Mouse (Mus musculus) small intestine, adult 2 months (tissue): ENCODE measurements around the gene Tnrc6a. TPM values are rescaled to one million over a fixed set of nuclear protein-coding genes. Genes with fewer than 3 reads are reported as not detected.

Experiments used
- H3K27ac ChIP-seq: fragments of 200-500 bp; 2 replicates; pipeline ENCODE4 v1.5.1; 2012; ENCODE audit warnings: low read depth, low read length, control low read depth, inconsistent platforms; ENCODE audit not compliant: insufficient read depth
- H3K27me3 ChIP-seq: fragments of 200-500 bp; 2 replicates; pipeline ENCODE4 v1.6.1; 2012; ENCODE audit warnings: mild to moderate bottlenecking, moderate library complexity, low read length, inconsistent platforms; ENCODE audit not compliant: control insufficient read depth, insufficient read depth
- H3K36me3 ChIP-seq: fragments of 200-500 bp; 2 replicates; pipeline ENCODE4 v1.6.1; 2012; ENCODE audit warnings: mild to moderate bottlenecking, low read length, control low read depth, inconsistent platforms; ENCODE audit not compliant: control insufficient read depth, insufficient read depth
- H3K4me1 ChIP-seq: fragments of 200-500 bp; 2 replicates; pipeline ENCODE4 v1.6.1; 2012; ENCODE audit warnings: low read length, inconsistent platforms, mixed read lengths; ENCODE audit not compliant: control insufficient read depth, insufficient read depth, insufficient read length
- H3K4me3 ChIP-seq: fragments of 200-500 bp; 2 replicates; pipeline ENCODE4 v1.5.1; 2012; ENCODE audit warnings: low read depth, mild to moderate bottlenecking, control low read depth, inconsistent platforms, low read length, moderate library complexity
- CTCF ChIP-seq: fragments of 200-500 bp; IDR thresholded peaks from 2 replicates; pipeline ENCODE4 v1.5.1; 2012; ENCODE audit warnings: low read depth, mild to moderate bottlenecking, control low read depth, inconsistent platforms, low read length, moderate library complexity, mixed read lengths; ENCODE audit not compliant: insufficient replicate concordance, insufficient read length; ENCODE audit errors: extremely low read depth
- POLR2A ChIP-seq: fragments of 200-500 bp; IDR thresholded peaks from 2 replicates; pipeline ENCODE4 v1.6.1; 2012; ENCODE audit warnings: low read depth, mild to moderate bottlenecking, control low read depth, inconsistent platforms, low read length, moderate library complexity
- WGBS: fragments of 180-500 bp; shearing (Covaris S2); methylation state at CpG from one replicate; pipeline ENCODE4 v1.1.7; 2018; 5-methylcytosine and 5-hydroxymethylcytosine counted together
- polyA plus RNA-seq: library from polyadenylated mRNA; depleted of rRNA; stranded (reverse); fragments of >200 nt; gene quantifications from 2 replicates; pipeline ENCODE4 v1.2.3, GENCODE M21; 2012

Gene Tnrc6a
- polyA plus RNA-seq, 1 experiment: 33.7 TPM

DNA sequence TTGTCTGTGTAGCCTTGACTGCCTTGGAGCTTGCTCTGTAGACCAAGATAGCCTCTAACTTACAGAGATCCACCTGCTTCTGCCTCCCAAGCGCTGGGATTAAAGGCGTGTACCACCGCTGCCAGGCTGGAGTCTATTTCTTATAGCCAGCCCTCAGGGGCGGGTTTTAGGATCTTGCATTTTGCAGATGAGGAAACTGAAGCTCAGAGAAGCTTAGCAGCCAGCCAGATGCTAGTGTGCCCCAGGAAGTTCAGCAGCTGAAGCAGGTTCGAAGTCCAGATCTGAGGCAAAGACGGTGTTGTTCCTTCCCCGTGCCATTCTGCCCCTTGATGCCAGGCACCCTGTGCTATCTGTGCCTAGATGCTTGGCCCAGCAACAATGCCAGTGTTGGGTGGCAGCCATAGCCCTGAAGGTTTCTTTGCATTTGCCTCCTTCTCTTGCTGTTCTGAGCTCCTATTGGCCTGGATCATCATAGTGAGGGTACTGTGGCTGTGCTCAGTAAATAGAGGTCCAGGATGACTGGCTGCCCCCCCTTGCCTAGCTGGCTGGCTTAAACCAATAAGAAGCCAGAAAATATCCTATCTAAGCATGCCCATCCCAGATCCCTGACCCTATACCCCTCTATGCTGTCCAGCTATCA is 14.2 kb upstream of the Tnrc6a start:
- Histone ChIP-seq H3K36me3 (no peaks in the 10 kb centered on the region), H3K27ac (peak overlapping the region; percentile 58), H3K4me3 (no peak overlapping the region), H3K27me3 (no peaks in the 10 kb centered on the region), H3K4me1 (peaks cover 15% of the 10 kb centered on the region; the same call in 1 of the 2 replicates)
- 36% methylated on average over 7 of the region's 7 CpGs for WGBS
- TF ChIP-seq CTCF (no peak), POLR2A (no peak)

- Histone ChIP-seq H3K36me3 (no peaks in the 10 kb centered on the region), H3K27ac (peak overlapping the region; percentile 76), H3K27me3 (no peaks in the 10 kb centered on the region), H3K4me3 (no peak overlapping the region), H3K4me1 (peaks cover 15% of the 10 kb centered on the region; the same call in 1 of the 2 replicates)
- TF ChIP-seq POLR2A: no peak
- TF ChIP-seq CTCF: no peak
- WGBS: 73% methylated on average over 3 of the region's 3 CpGs
Measured at GRCm38 (mm10) chr7:123110135-123110534, 13.6 kb upstream of the Tnrc6a start.

DNA sequence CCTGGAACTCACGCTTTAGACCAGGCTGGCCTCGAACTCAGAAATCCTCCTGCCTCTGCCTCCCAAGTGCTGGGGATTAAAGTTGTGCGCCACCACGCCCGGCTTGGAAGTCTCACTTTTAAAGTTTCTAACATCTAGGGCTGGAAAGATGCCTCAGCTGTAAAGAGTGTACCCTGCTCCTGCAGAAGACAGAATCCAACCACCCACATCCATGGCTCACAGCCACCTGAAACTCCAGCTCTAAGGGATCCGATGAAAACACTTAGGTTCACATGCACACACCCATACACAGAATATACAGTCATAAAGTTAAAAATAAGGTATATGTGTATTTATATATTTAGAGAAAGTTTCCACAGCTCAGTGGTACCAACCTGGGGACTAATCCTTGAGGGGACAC is 10.1 kb upstream of the Tnrc6a start:
- H3K36me3 ChIP-seq: no peaks in the 10 kb centered on the region
- TF ChIP-seq CTCF (no peak), POLR2A (no peak)
- peaks cover 10% of the 10 kb centered on the region; the same call in 1 of the 2 replicates for H3K4me1 ChIP-seq
- H3K4me3 ChIP-seq: no peak overlapping the region
- H3K27ac ChIP-seq: no peak overlapping the region
- H3K27me3 ChIP-seq: no peaks in the 10 kb centered on the region
- 96% methylated on average over 6 of the region's 6 CpGs for WGBS

DNA sequence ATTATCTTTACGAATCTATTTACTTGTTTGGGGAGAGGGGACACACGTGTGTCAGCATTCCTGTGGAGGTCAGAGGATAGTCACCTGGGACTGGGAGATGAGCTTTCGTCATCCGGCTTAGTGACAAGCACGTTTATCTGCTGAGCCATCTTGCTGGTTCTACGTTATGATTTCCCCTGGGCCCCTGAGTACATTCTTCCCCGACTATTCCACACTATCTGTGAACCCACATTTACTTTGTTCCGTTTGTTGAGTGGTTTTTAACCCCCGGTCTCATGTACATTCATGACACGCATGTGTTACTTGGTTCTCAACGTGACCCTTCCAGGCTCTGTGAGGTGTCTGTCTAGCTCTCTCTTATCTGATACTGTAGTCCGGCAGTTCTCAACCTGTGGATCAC is 6.9 kb upstream of the Tnrc6a start:
- no peaks in the 10 kb centered on the region for H3K36me3 ChIP-seq
- no peak overlapping the region for H3K27ac ChIP-seq
- WGBS: 68% methylated on average over 12 of the region's 12 CpGs
- no peak overlapping the region for H3K4me3 ChIP-seq
- no peaks in the 10 kb centered on the region for H3K27me3 ChIP-seq
- H3K4me1 ChIP-seq: no peaks in the 10 kb centered on the region
- TF ChIP-seq CTCF: no peak
- TF ChIP-seq POLR2A: no peak

DNA sequence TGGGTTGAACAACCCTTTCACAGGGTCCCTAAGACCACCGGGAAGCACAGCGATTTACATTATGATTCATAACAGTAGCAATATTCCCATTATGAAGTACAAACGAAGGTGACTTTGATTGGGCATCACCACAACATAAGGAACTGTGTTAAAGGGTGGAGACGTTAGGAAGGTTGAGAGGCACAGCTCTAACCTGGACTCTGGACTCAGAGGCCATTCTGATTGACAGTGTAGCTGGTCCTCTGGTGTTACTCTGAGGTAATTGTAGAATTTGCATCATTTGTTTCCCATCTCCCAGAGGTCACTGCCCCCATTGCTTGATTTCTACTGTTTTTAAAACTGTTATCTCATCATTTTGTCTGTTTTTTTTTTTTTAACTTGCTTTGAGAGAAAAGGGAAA is 6.5 kb upstream of the Tnrc6a start:
- H3K27ac ChIP-seq: no peak overlapping the region
- no peaks in the 10 kb centered on the region for H3K27me3 ChIP-seq
- H3K4me1 ChIP-seq: no peaks in the 10 kb centered on the region
- TF ChIP-seq CTCF: no peak
- TF ChIP-seq POLR2A: no peak
- no peaks in the 10 kb centered on the region for H3K36me3 ChIP-seq
- no peak overlapping the region for H3K4me3 ChIP-seq
- 53% methylated on average over 4 of the region's 4 CpGs for WGBS

GRCm38 (mm10) chr7:123120516-123120915 is 3.2 kb upstream of the Tnrc6a start:
- no peak overlapping the region for H3K27ac ChIP-seq
- WGBS: 86% methylated on average over 7 of the region's 7 CpGs
- H3K4me1 ChIP-seq: no peaks in the 10 kb centered on the region
- no peak for TF ChIP-seq CTCF
- no peak for TF ChIP-seq POLR2A
- H3K4me3 ChIP-seq: no peak overlapping the region
- H3K36me3 ChIP-seq: no peaks in the 10 kb centered on the region
- no peaks in the 10 kb centered on the region for H3K27me3 ChIP-seq

GRCm38 (mm10) chr7:123124299-123124716 is 623 bp downstream of the Tnrc6a start:
- peaks cover 8% of the 10 kb centered on the region for H3K36me3 ChIP-seq
- no peaks in the 10 kb centered on the region for H3K27me3 ChIP-seq
- peak overlapping the region; percentile 17 for H3K27ac ChIP-seq
- no peaks in the 10 kb centered on the region for H3K4me1 ChIP-seq
- H3K4me3 ChIP-seq: peak overlapping the region; percentile 97
- TF ChIP-seq CTCF: no peak
- TF ChIP-seq POLR2A: no peak
- under 1% methylated on average over 45 of the region's 45 CpGs for WGBS
